Mouse (Mus musculus) embryo, embryonic 10 days (tissue): ENCODE measurements at regions not wholly inside any gene's neighbourhood (a gene's known extent, or its start where the extent isn't known, plus 50 kb on each side); places are given as distances from the start of the nearest gene placed in this dataset.

ENCODE experiments used
- DNase-seq: peaks from one replicate; pipeline ENCODE4 v3.0.0-alpha.2; 2015; ENCODE audit warnings: low spot score

- no peak for DNase-seq
These were observed 55.6 kb upstream of the Akirin2 start for GRCm38 (mm10) chr4:34494961-34495723.

DNA sequence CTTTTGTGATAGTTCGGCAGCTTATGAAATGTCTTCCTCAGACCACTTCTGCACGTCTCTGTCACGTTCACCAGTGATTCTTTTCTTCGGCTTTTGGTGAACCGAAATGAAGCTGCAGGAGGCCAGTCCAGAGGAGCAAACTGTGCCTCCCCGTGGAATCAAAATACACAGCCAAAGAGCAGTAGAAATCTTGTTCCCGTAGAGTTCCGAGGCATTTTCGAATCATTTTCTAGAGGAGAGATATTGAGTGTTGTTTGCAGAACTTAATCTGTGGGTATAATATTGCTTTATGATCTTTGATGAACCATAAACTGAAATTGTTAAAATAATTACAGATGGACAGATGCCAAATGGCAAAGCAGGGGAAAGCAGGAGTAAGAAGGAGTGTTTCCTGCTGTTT, 52.4 kb upstream of the Akirin2 start:
- no peak for DNase-seq

GRCm38 (mm10) chr4:34498781-34499180, 52.0 kb upstream of the Akirin2 start:
- no peak for DNase-seq

GRCm38 (mm10) chr4:34499731-34500130, 51.0 kb upstream of the Akirin2 start:
- no peak for DNase-seq
